Mouse (Mus musculus): ENCODE data around the gene Shank2.

The Shank2 gene

GRCm38 (mm10) chr7:144106352-144107011 lies 104.8 kb downstream of the Shank2 start:
- DNase-seq (ENCODE audit: low spot score in 2 of 2) = no peak

GRCm38 (mm10) chr7:144108141-144108540 lies 106.4 kb downstream of the Shank2 start:
- DNase-seq (ENCODE audit: low spot score in 2 of 2) = no peak

GRCm38 (mm10) chr7:144111026-144111604 lies 109.4 kb downstream of the Shank2 start:
- no peak for DNase-seq (ENCODE audit: low spot score in 2 of 2)

- DNase-seq (ENCODE audit: low spot score in 2 of 2) = no peak
Measured at GRCm38 (mm10) chr7:144111981-144112380, 110.3 kb downstream of the Shank2 start.

- no peak for DNase-seq (ENCODE audit: low spot score in 2 of 2)
Measured at GRCm38 (mm10) chr7:144114230-144114629, 112.5 kb downstream of the Shank2 start.

GRCm38 (mm10) chr7:144119562-144119961 lies 117.8 kb downstream of the Shank2 start:
- no peak for DNase-seq (ENCODE audit: low spot score in 2 of 2)

GRCm38 (mm10) chr7:144132699-144133387 lies 131.1 kb downstream of the Shank2 start:
- DNase-seq (ENCODE audit: low spot score in 2 of 2) = peak; percentile 21 to 41

- peak; percentile 21 to 27 for DNase-seq (ENCODE audit: low spot score in 2 of 2)
Measured at GRCm38 (mm10) chr7:144133388-144133998, 131.8 kb downstream of the Shank2 start.

- DNase-seq (ENCODE audit: low spot score in 2 of 2) = peak in 1 of 2 experiments; percentile 51
Measured at GRCm38 (mm10) chr7:144134699-144135098, 133.0 kb downstream of the Shank2 start.

- DNase-seq (ENCODE audit: low spot score in 2 of 2) = no peak
Measured at GRCm38 (mm10) chr7:144137827-144138226, 136.1 kb downstream of the Shank2 start.

- DNase-seq (ENCODE audit: low spot score in 2 of 2) = no peak
Measured at GRCm38 (mm10) chr7:144138476-144138875, 136.7 kb downstream of the Shank2 start.

GRCm38 (mm10) chr7:144139691-144140090 lies 138.0 kb downstream of the Shank2 start:
- no peak for DNase-seq (ENCODE audit: low spot score in 2 of 2)

- no peak for DNase-seq (ENCODE audit: low spot score in 2 of 2)
Measured at GRCm38 (mm10) chr7:144140470-144140869, 138.7 kb downstream of the Shank2 start.

- no peak for DNase-seq (ENCODE audit: low spot score in 2 of 2)
Measured at GRCm38 (mm10) chr7:144142036-144142435, 140.3 kb downstream of the Shank2 start.

GRCm38 (mm10) chr7:144143941-144144340 lies 142.2 kb downstream of the Shank2 start:
- peak in 1 of 2 experiments; percentile 30 for DNase-seq (ENCODE audit: low spot score in 2 of 2)

GRCm38 (mm10) chr7:144148111-144148510 lies 146.4 kb downstream of the Shank2 start:
- no peak for DNase-seq (ENCODE audit: low spot score in 2 of 2)

- DNase-seq (ENCODE audit: low spot score in 2 of 2) = no peak
Measured at GRCm38 (mm10) chr7:144153124-144153523, 151.4 kb downstream of the Shank2 start.

GRCm38 (mm10) chr7:144153682-144154081 lies 152.0 kb downstream of the Shank2 start:
- no peak for DNase-seq (ENCODE audit: low spot score in 2 of 2)

- DNase-seq (ENCODE audit: low spot score in 2 of 2) = no peak
Measured at GRCm38 (mm10) chr7:144157936-144158335, 156.2 kb downstream of the Shank2 start.

GRCm38 (mm10) chr7:144159556-144159955 lies 157.8 kb downstream of the Shank2 start:
- DNase-seq (ENCODE audit: low spot score in 2 of 2) = no peak

- no peak for DNase-seq (ENCODE audit: low spot score in 2 of 2)
Measured at GRCm38 (mm10) chr7:144160066-144160465, 158.3 kb downstream of the Shank2 start.

GRCm38 (mm10) chr7:144160646-144161249 lies 159.0 kb downstream of the Shank2 start:
- no peak for DNase-seq (ENCODE audit: low spot score in 2 of 2)
